Mouse (Mus musculus) CH12.LX (cell line): ENCODE data around the gene Atp6v1g3. TPM values are rescaled to one million over a fixed set of nuclear protein-coding genes. Genes with fewer than 3 reads are reported as not detected.

Experiments
- DNase-seq: peaks from one replicate; pipeline ENCODE4 v3.0.0-alpha.2; 2013; ENCODE audit errors: extremely low read depth
- H3K27ac ChIP-seq: 2 replicates; pipeline ENCODE4 v1.5.1; 2012; ENCODE audit warnings: low read depth, mild to moderate bottlenecking, control low read depth, moderate library complexity; ENCODE audit not compliant: insufficient read depth
- H3K27me3 ChIP-seq: replicated peaks from 2 replicates; pipeline ENCODE3; 2012; ENCODE audit warnings: inconsistent platforms
- H3K36me3 ChIP-seq, 2 experiments: replicated peaks in 1 of 2; 2 replicates each; pipeline versions ENCODE3 to v1.6.1; 2012; ENCODE audit warnings: inconsistent platforms in 1 of 2, low read length in 1 of 2, mild to moderate bottlenecking in 1 of 2, mixed read lengths in 1 of 2, moderate library complexity in 1 of 2; ENCODE audit not compliant: control insufficient read depth in 1 of 2, insufficient read depth in 1 of 2
- H3K4me1 ChIP-seq, 2 experiments: 2 replicates each; pipeline ENCODE4 v1.6.1; 2012; ENCODE audit warnings: inconsistent platforms in 1 of 2, moderate library complexity in 1 of 2; ENCODE audit not compliant: insufficient read depth in 2 of 2, control insufficient read depth in 1 of 2
- H3K4me2 ChIP-seq: 2 replicates; pipeline ENCODE4 v1.6.1; 2012; ENCODE audit warnings: low read depth, mild to moderate bottlenecking, control low read depth; ENCODE audit not compliant: poor library complexity, insufficient read depth, severe bottlenecking
- H3K4me3 ChIP-seq, 3 experiments: fragments of 150-350 bp in 1 of 3; sonication (generic) in 1 of 3; replicated peaks in 1 of 3; 2 replicates each; pipeline versions ENCODE3 to v1.5.1; 2011 to 2012; ENCODE audit warnings: low read depth in 2 of 3, low read length in 2 of 3, mild to moderate bottlenecking in 2 of 3, moderate library complexity in 2 of 3, control low read depth in 1 of 3, improper control_type of control experiment in 1 of 3, inconsistent platforms in 1 of 3, mixed read lengths in 1 of 3; ENCODE audit not compliant: poor library complexity in 1 of 3
- H3K79me2 ChIP-seq: replicated peaks from 2 replicates; pipeline ENCODE4 v1.6.1; 2012; ENCODE audit warnings: mild to moderate bottlenecking, moderate library complexity; ENCODE audit not compliant: control insufficient read depth, poor library complexity, insufficient read depth, severe bottlenecking; ENCODE audit errors: extremely low read depth
- H3K9ac ChIP-seq: 2 replicates; pipeline ENCODE4 v1.6.1; 2012; ENCODE audit warnings: low read depth, mild to moderate bottlenecking, control low read depth, moderate library complexity; ENCODE audit not compliant: insufficient read depth
- H3K9me3 ChIP-seq: replicated peaks from 2 replicates; pipeline ENCODE3; 2012; ENCODE audit warnings: low read length, inconsistent platforms, mixed read lengths
- BHLHE40 ChIP-seq: IDR thresholded peaks from 2 replicates; pipeline ENCODE4 v1.6.1; 2011; ENCODE audit warnings: mild to moderate bottlenecking, low read depth, low read length, improper control_type of control experiment
- EP300 ChIP-seq: IDR thresholded peaks from 2 replicates; pipeline ENCODE4 v1.6.1; 2011; ENCODE audit warnings: low read length, improper control_type of control experiment
- ETS1 ChIP-seq: conservative IDR thresholded peaks from 2 replicates; pipeline ENCODE4 v1.6.1; 2012; ENCODE audit warnings: low read depth, mild to moderate bottlenecking, inconsistent platforms, low read length, improper control_type of control experiment, moderate library complexity
- GABPA ChIP-seq: IDR thresholded peaks from 2 replicates; pipeline ENCODE4 v1.6.1; 2012; ENCODE audit warnings: low read depth, low read length, improper control_type of control experiment, inconsistent platforms; ENCODE audit not compliant: insufficient replicate concordance
- HCFC1 ChIP-seq: IDR thresholded peaks from 2 replicates; pipeline ENCODE4 v1.6.1; 2012; ENCODE audit warnings: low read depth, mild to moderate bottlenecking, inconsistent platforms, low read length, improper control_type of control experiment
- IRF4 ChIP-seq: IDR thresholded peaks from 2 replicates; pipeline ENCODE4 v1.6.1; 2014; ENCODE audit warnings: low read depth, mild to moderate bottlenecking, inconsistent platforms, low read length, improper control_type of control experiment
- JUN ChIP-seq: IDR thresholded peaks from 2 replicates; pipeline ENCODE4 v1.6.1; 2011; ENCODE audit warnings: low read depth, mild to moderate bottlenecking, low read length, improper control_type of control experiment, moderate library complexity; ENCODE audit not compliant: insufficient read depth
- JUND ChIP-seq: conservative IDR thresholded peaks from 2 replicates; pipeline ENCODE4 v1.6.1; 2011; ENCODE audit warnings: low read depth, low read length, improper control_type of control experiment
- KAT2A ChIP-seq: IDR thresholded peaks from 2 replicates; pipeline ENCODE4 v1.6.1; 2012; ENCODE audit warnings: low read length, improper control_type of control experiment, inconsistent platforms; ENCODE audit not compliant: insufficient replicate concordance
- MAFK ChIP-seq: IDR thresholded peaks from 2 replicates; pipeline ENCODE4 v1.6.1; 2011; ENCODE audit warnings: low read length, improper control_type of control experiment; ENCODE audit not compliant: insufficient replicate concordance
- MAX ChIP-seq: IDR thresholded peaks from 2 replicates; pipeline ENCODE4 v1.6.1; 2011; ENCODE audit warnings: low read length, improper control_type of control experiment
- MAZ ChIP-seq: IDR thresholded peaks from 2 replicates; pipeline ENCODE4 v1.6.1; 2012; ENCODE audit warnings: low read depth, mild to moderate bottlenecking, inconsistent platforms, low read length, improper control_type of control experiment, moderate library complexity
- MEF2A ChIP-seq: IDR thresholded peaks from 2 replicates; pipeline ENCODE4 v1.6.1; 2014; ENCODE audit warnings: low read depth, mild to moderate bottlenecking, inconsistent platforms, low read length, improper control_type of control experiment, borderline replicate concordance
- MYC ChIP-seq: IDR thresholded peaks from 2 replicates; pipeline ENCODE4 v1.6.1; 2011; ENCODE audit warnings: low read depth, mild to moderate bottlenecking, improper control_type of control experiment, low read length
- NRF1 ChIP-seq: IDR thresholded peaks from 2 replicates; pipeline ENCODE4 v1.6.1; 2014; ENCODE audit warnings: low read depth, mild to moderate bottlenecking, inconsistent platforms, low read length, improper control_type of control experiment, moderate library complexity
- RCOR1 ChIP-seq: conservative IDR thresholded peaks from 2 replicates; pipeline ENCODE4 v1.6.1; 2012; ENCODE audit warnings: low read depth, mild to moderate bottlenecking, inconsistent platforms, low read length, improper control_type of control experiment
- SMC3 ChIP-seq: IDR thresholded peaks from 2 replicates; pipeline ENCODE4 v1.6.1; 2011; ENCODE audit warnings: low read depth, low read length, improper control_type of control experiment
- TBP ChIP-seq: conservative IDR thresholded peaks from 2 replicates; pipeline ENCODE4 v1.6.1; 2011; ENCODE audit warnings: low read depth, low read length, improper control_type of control experiment
- TCF12 ChIP-seq: IDR thresholded peaks from 2 replicates; pipeline ENCODE4 v1.6.1; 2014; ENCODE audit warnings: low read depth, mild to moderate bottlenecking, inconsistent platforms, low read length, improper control_type of control experiment
- ZC3H11A ChIP-seq: IDR thresholded peaks from 2 replicates; pipeline ENCODE4 v1.6.1; 2012; ENCODE audit warnings: low read depth, mild to moderate bottlenecking, inconsistent platforms, low read length, improper control_type of control experiment
- dilution Hi-C: fragments of 300-500 bp; cut with MboI; formaldehyde crosslinking; loops from 2 replicates; pipeline ENCODE4 v1.14.3; 2020; ENCODE audit warnings: low sequenced_read_pairs; ENCODE audit not compliant: extremely low pct_unique_long_range_greater_than_20kb, extremely low pct_ligation_motif_present
- in situ Hi-C: fragments of 300-500 bp; cut with MboI; formaldehyde crosslinking; loops from 3 replicates; pipeline ENCODE4 v1.14.3; 2019; ENCODE audit warnings: low sequenced_read_pairs, low pct_ligation_motif_present, low pct_unique_long_range_greater_than_20kb, mixed read lengths
- polyA plus RNA-seq: library from polyadenylated mRNA; unstranded; fragments of >175 nt; gene quantifications from 2 replicates; pipeline ENCODE4 v1.2.1, GENCODE M21; 2012; ENCODE audit warnings: low read depth; ENCODE audit not compliant: insufficient read length
- total RNA-seq, 2 experiments: library from RNA; depleted of rRNA; stranded (reverse); fragments of 300-350 nt in 1 of 2; fragments of >200 nt in 1 of 2; gene quantifications; 2 replicates each; pipeline ENCODE4 v1.2.3; 2012 to 2014

The Atp6v1g3 gene
- total and polyA plus RNA-seq, 3 experiments, result not detected

DNA sequence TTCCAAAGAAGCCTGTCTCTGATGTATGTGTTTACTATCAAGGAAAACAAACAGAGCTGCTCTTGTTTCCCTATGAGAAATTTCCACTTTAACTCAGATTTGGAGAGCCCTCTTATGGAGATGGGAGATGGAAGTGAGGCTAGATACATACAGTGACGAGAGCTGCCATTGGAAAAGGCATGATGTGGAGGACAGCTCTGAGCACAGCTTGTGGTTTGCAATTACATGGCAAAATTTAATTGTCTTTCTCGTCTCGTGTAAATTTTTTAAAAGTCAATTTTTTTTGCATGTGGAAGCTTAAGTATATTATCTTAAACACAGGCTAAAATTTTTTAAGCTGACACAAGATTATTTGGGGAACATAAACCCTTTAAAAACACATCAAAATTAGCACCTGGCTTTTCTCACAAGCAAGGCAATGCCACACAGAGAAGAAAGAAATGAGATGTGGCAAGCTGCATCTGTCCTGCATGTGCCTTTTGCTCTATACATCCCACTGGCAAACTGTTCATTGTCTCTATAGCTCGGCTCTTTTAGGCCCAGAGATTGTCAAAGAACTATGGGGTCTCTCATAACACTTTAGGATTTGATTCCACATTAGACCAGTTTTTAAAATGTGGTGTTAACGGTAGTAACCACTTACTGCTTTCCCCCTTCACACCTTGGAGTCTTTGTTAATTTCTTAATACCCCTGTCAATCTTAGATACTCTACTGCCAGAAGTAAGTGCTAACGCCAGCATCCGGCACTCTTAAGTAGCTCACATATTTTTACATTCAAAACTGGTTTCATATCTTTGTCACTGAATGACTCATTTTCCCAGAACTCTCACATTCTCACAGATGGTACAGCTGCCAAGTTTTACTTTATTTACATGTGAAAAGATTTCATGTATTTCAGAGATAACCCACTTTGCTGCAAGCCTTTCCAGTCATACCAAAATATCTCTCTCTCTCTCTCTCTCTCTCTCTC lies 16.2 kb downstream of the Atp6v1g3 start:
- in situ Hi-C loops (no loop called here), dilution Hi-C loops (no loop called here)
- no peaks in the 10 kb centered on the region for H3K27me3 ChIP-seq
- H3K79me2 ChIP-seq, result no peaks in the 10 kb centered on the region
- H3K9me3 ChIP-seq, result no peaks in the 10 kb centered on the region
- H3K4me2 ChIP-seq, result peak overlapping the region; percentile 29; the same call in 1 of the 2 replicates
- no peak overlapping the region for H3K9ac ChIP-seq
- DNase-seq, result peak; percentile 61
- no peaks in the 10 kb centered on the region for H3K36me3 ChIP-seq
- H3K4me3 ChIP-seq, result no peak overlapping the region
- TF ChIP-seq NRF1 (no peak), MYC (0 out of 2 replicates have a peak, but pooled peaks have one; percentile 39), MAZ (no peak), TCF12 (peak; percentile 79), GABPA (no peak), SMC3 (no peak), ZC3H11A (no peak), EP300 (peak; percentile 93), MAX (no peak), IRF4 (peak; percentile 97), JUN (peak; percentile 93), RCOR1 (peak; percentile 90), JUND (peak; percentile 94), MAFK (peak; percentile 85), ETS1 (peak; percentile 91), HCFC1 (no peak), TBP (no peak), MEF2A (peak; percentile 79), KAT2A (no peak), BHLHE40 (peak; percentile 84)
- H3K4me1 ChIP-seq, result peaks cover 7 to 31% of the 10 kb centered on the region in 2 experiments; a peak in 3 of 4 replicates
- H3K27ac ChIP-seq, result no peak overlapping the region
